Mouse (Mus musculus) E14TG2a.4 (cell line): ENCODE measurements around the gene Mslnl.

ENCODE experiments used
- CTCF ChIP-seq: conservative IDR thresholded peaks from 2 replicates; pipeline ENCODE4 v1.5.1; 2014; ENCODE audit warnings: low read length
- NANOG ChIP-seq: IDR thresholded peaks from 2 replicates; pipeline ENCODE4 v1.6.1; 2014; ENCODE audit warnings: borderline replicate concordance, low read length, mixed read lengths

GRCm38 (mm10) chr17:25773549-25774120, 37.8 kb downstream of the Mslnl start, which contains the start of gene Narfl:
- peak; percentile 84 for TF ChIP-seq CTCF
- TF ChIP-seq NANOG = no peak
